Mouse (Mus musculus): ENCODE data around the gene Scp2.

The Scp2 gene

GRCm38 (mm10) chr4:108018241-108018923, 126.4 kb downstream of the Scp2 start:
- no peak for DNase-seq (ENCODE audit: low spot score in 2 of 2)

- DNase-seq (ENCODE audit: low spot score in 2 of 2), result no peak
Measured at GRCm38 (mm10) chr4:108017839-108018238, 127.0 kb downstream of the Scp2 start.

GRCm38 (mm10) chr4:108016321-108016720, 128.5 kb downstream of the Scp2 start:
- DNase-seq (ENCODE audit: low spot score in 2 of 2), result no peak

GRCm38 (mm10) chr4:108015067-108015765, 129.6 kb downstream of the Scp2 start:
- no peak for DNase-seq (ENCODE audit: low spot score in 2 of 2)

- DNase-seq (ENCODE audit: low spot score in 2 of 2), result no peak
Measured at GRCm38 (mm10) chr4:108014466-108014865, 130.3 kb downstream of the Scp2 start.

- DNase-seq (ENCODE audit: low spot score in 2 of 2), result no peak
Measured at GRCm38 (mm10) chr4:108008541-108008940, 136.3 kb downstream of the Scp2 start.

- DNase-seq (ENCODE audit: low spot score in 2 of 2), result no peak
Measured at GRCm38 (mm10) chr4:108007532-108008103, 137.2 kb downstream of the Scp2 start.

GRCm38 (mm10) chr4:108005328-108005727, 139.5 kb downstream of the Scp2 start:
- DNase-seq (ENCODE audit: low spot score in 2 of 2), result no peak

GRCm38 (mm10) chr4:107999380-107999779, 145.4 kb downstream of the Scp2 start:
- no peak for DNase-seq (ENCODE audit: low spot score in 2 of 2)

GRCm38 (mm10) chr4:107998641-107999332, 146.0 kb downstream of the Scp2 start:
- no peak for DNase-seq (ENCODE audit: low spot score in 2 of 2)

GRCm38 (mm10) chr4:107996418-107996986, 148.3 kb downstream of the Scp2 start:
- no peak for DNase-seq (ENCODE audit: low spot score in 2 of 2)

GRCm38 (mm10) chr4:107995727-107996126, 149.1 kb downstream of the Scp2 start:
- DNase-seq (ENCODE audit: low spot score in 2 of 2), result no peak

GRCm38 (mm10) chr4:107995011-107995410, 149.8 kb downstream of the Scp2 start:
- no peak for DNase-seq (ENCODE audit: low spot score in 2 of 2)
